Mouse (Mus musculus) adrenal gland, adult (tissue): ENCODE measurements at regions not wholly inside any gene's neighbourhood (a gene's known extent, or its start where the extent isn't known, plus 50 kb on each side); places are given as distances from the start of the nearest gene placed in this dataset.
"Not testable (repeated sequence)": the region's sequence is repeated elsewhere in the genome, so short reads cannot be mapped to it uniquely, and the experiment has no call there.

Experiments used
- DNase-seq, 2 experiments: peaks; one replicate each; pipeline ENCODE4 v3.0.0; 2022 to 2023; ENCODE audit warnings: low spot score in 1 of 2; ENCODE audit not compliant: inconsistent age in 2 of 2

- DNase-seq: peak in 1 of 2 experiments; percentile 58
Observed at GRCm38 (mm10) chr8:78063529-78063928, 149.6 kb upstream of the Ttc29 start.

GRCm38 (mm10) chr8:78064161-78064560, 148.9 kb upstream of the Ttc29 start:
- DNase-seq: no peak

- no peak for DNase-seq
Observed at GRCm38 (mm10) chr8:78065890-78066493, 147.1 kb upstream of the Ttc29 start.

- DNase-seq: no peak
Observed at GRCm38 (mm10) chr8:78068087-78068910, 144.8 kb upstream of the Ttc29 start.

- DNase-seq: no peak
Observed at GRCm38 (mm10) chr8:78073821-78074220, 139.3 kb upstream of the Ttc29 start.

- peak; percentile 48 to 81 for DNase-seq
Observed at GRCm38 (mm10) chr8:78077122-78077521, 136.0 kb upstream of the Ttc29 start.

- DNase-seq: not testable (repeated sequence)
Observed at GRCm38 (mm10) chr8:78081395-78081794, 131.7 kb upstream of the Ttc29 start.

GRCm38 (mm10) chr8:78083012-78083411, 130.1 kb upstream of the Ttc29 start:
- DNase-seq: peak in 1 of 2 experiments; percentile 40

GRCm38 (mm10) chr8:78086361-78086760, 126.7 kb upstream of the Ttc29 start:
- DNase-seq: no peak

GRCm38 (mm10) chr8:78090382-78091122, 122.5 kb upstream of the Ttc29 start:
- no peak for DNase-seq

- DNase-seq: no peak
Observed at GRCm38 (mm10) chr8:78096383-78096782, 116.7 kb upstream of the Ttc29 start.

GRCm38 (mm10) chr8:78098191-78098745, 114.8 kb upstream of the Ttc29 start:
- DNase-seq: no peak

GRCm38 (mm10) chr8:78099091-78099490, 114.0 kb upstream of the Ttc29 start:
- DNase-seq: no peak

GRCm38 (mm10) chr8:78107339-78107738, 105.8 kb upstream of the Ttc29 start:
- no peak for DNase-seq

- DNase-seq: no peak
Observed at GRCm38 (mm10) chr8:78110003-78110649, 103.0 kb upstream of the Ttc29 start.

GRCm38 (mm10) chr8:78113105-78113504, 100.0 kb upstream of the Ttc29 start:
- DNase-seq: no peak

- no peak for DNase-seq
Observed at GRCm38 (mm10) chr8:78114512-78114911, 98.6 kb upstream of the Ttc29 start.

GRCm38 (mm10) chr8:78117191-78117590, 95.9 kb upstream of the Ttc29 start:
- no peak for DNase-seq

- no peak for DNase-seq
Observed at GRCm38 (mm10) chr8:78118493-78118892, 94.6 kb upstream of the Ttc29 start.

GRCm38 (mm10) chr8:78119682-78120081, 93.4 kb upstream of the Ttc29 start:
- DNase-seq: no peak

- DNase-seq: peak; percentile 12 to 69
Observed at GRCm38 (mm10) chr8:78124248-78124647, 88.8 kb upstream of the Ttc29 start.
